In genomic region chr2:59758139-59758918, GRCm38 (mm10) we compare ENCODE assay signal across 22 mouse cellular contexts.
DNase-seq lines count a peak whose midpoint lies in the region; ATAC-seq and TF ChIP-seq lines count a peak whose summit lies in the region.
"Had no signal": no experiment of that assay in that cellular context is flagged by ENCODE, and none has a peak within 500 bp of the region (broad histone marks: within the 10 kb centered on the region; RNA-seq: fewer than 3 reads in every experiment).

No protein-coding gene starts in this region.

- peaks cover 3% of the 10 kb centered on the region; the same call in 1 of the 2 replicates for H3K36me3 ChIP-seq in kidney, embryonic 14.5 days (ENCODE audit: control insufficient read depth, insufficient read depth, low read length)
- H3K36me3 ChIP-seq in lung, embryonic 16.5 days (ENCODE audit: control insufficient read depth, insufficient read depth, low read length), result no peaks in the 10 kb centered on the region; the same call in 1 of the 2 replicates
- H3K36me3 ChIP-seq in limb, embryonic 14.5 days (ENCODE audit: control insufficient read depth, insufficient read depth, low read length), result no peaks in the 10 kb centered on the region; the same call in 1 of the 2 replicates
- H3K36me3 ChIP-seq: liver, embryonic 13.5 days; midbrain, embryonic 12.5 days; neural tube, embryonic 15.5 days had no signal

- ATAC-seq in kidney, embryonic 14.5 days (ENCODE audit: low FRiP score, low TSS enrichment), result no peak
- ATAC-seq in lung, embryonic 16.5 days (ENCODE audit: low read depth), result no peak
- no peak for ATAC-seq in limb, embryonic 14.5 days (ENCODE audit: low FRiP score, low read depth)
- ATAC-seq: CD4-positive, CD25-positive, alpha-beta regulatory T cell, adult 4 months; forebrain, embryonic 14.5 days; hindbrain, postnatal 0 days; intestine, embryonic 16.5 days had no signal

- peak overlapping the region; percentile 37; the same call in 1 of the 2 replicates for H3K27ac ChIP-seq in kidney, embryonic 14.5 days (ENCODE audit: low read depth, low read length)
- H3K27ac ChIP-seq in lung, embryonic 16.5 days (ENCODE audit: low read length), result peak overlapping the region; percentile 51
- peak overlapping the region; percentile 3; the same call in 1 of the 2 replicates for H3K27ac ChIP-seq in limb, embryonic 14.5 days (replicated peaks; ENCODE audit: low read depth, low read length)
- H3K27ac ChIP-seq: gastrocnemius, adult 2 months; heart, embryonic 10.5 days; hindbrain, postnatal 0 days; left cerebral cortex, adult 2 months; liver, embryonic 13.5 days; macrophage; midbrain, embryonic 12.5 days; neural tube, embryonic 15.5 days had no signal

- no peak overlapping the region for H3K4me2 ChIP-seq in kidney, embryonic 14.5 days (replicated peaks; ENCODE audit: low read depth, low read length)
- no peak overlapping the region for H3K4me2 ChIP-seq in lung, embryonic 16.5 days (ENCODE audit: low read depth, low read length)
- H3K4me2 ChIP-seq in limb, embryonic 14.5 days (replicated peaks; ENCODE audit: low read depth, low read length, severe bottlenecking), result no peak overlapping the region
- H3K4me2 ChIP-seq: liver, embryonic 13.5 days; lung, embryonic 14.5 days; midbrain, embryonic 12.5 days; neural tube, embryonic 15.5 days had no signal

- 80% methylated on average over 9 of the region's 9 CpGs for WGBS in kidney, embryonic 14.5 days
- WGBS in lung, embryonic 16.5 days, result 73% methylated on average over 9 of the region's 9 CpGs
- 33% methylated on average over 9 of the region's 9 CpGs for WGBS in limb, embryonic 14.5 days

- H3K9ac ChIP-seq in kidney, embryonic 14.5 days (ENCODE audit: low read depth, low read length), result no peak overlapping the region
- no peak overlapping the region for H3K9ac ChIP-seq in lung, embryonic 16.5 days (ENCODE audit: low read length)
- no peak overlapping the region for H3K9ac ChIP-seq in limb, embryonic 14.5 days (ENCODE audit: low read depth, low read length, severe bottlenecking)
- H3K9ac ChIP-seq: liver, embryonic 13.5 days; lung, embryonic 14.5 days; midbrain, embryonic 12.5 days; neural tube, embryonic 15.5 days had no signal

- peaks cover 39% of the 10 kb centered on the region for H3K4me1 ChIP-seq in kidney, embryonic 14.5 days (ENCODE audit: control insufficient read depth, insufficient read depth, low read length)
- peaks cover 19% of the 10 kb centered on the region for H3K4me1 ChIP-seq in lung, embryonic 16.5 days (replicated peaks; ENCODE audit: control insufficient read depth, insufficient read depth, low read length)
- H3K4me1 ChIP-seq in limb, embryonic 14.5 days (ENCODE audit: control insufficient read depth, insufficient read depth, low read length), result peaks cover 24% of the 10 kb centered on the region
- H3K4me1 ChIP-seq: liver, embryonic 13.5 days had no signal

- no peaks in the 10 kb centered on the region for H3K9me3 ChIP-seq in kidney, embryonic 14.5 days (ENCODE audit: control insufficient read depth, low read length)
- H3K9me3 ChIP-seq in lung, embryonic 16.5 days (ENCODE audit: control insufficient read depth, low read length), result no peaks in the 10 kb centered on the region
- H3K9me3 ChIP-seq in limb, embryonic 14.5 days (ENCODE audit: control insufficient read depth, low read length), result no peaks in the 10 kb centered on the region
- H3K9me3 ChIP-seq: heart, embryonic 10.5 days; liver, embryonic 13.5 days; midbrain, embryonic 12.5 days; neural tube, embryonic 15.5 days had no signal

- no peak for TF ChIP-seq POLR2A in limb, embryonic 14.5 days (IDR thresholded peaks at IDR 0.05; ENCODE audit: borderline replicate concordance, extremely low read depth, insufficient read depth, insufficient read length)

- no peak overlapping the region for H3K4me3 ChIP-seq in kidney, embryonic 14.5 days (ENCODE audit: low read length)
- no peak overlapping the region for H3K4me3 ChIP-seq in lung, embryonic 16.5 days (ENCODE audit: low read length)
- H3K4me3 ChIP-seq in limb, embryonic 14.5 days (replicated peaks; ENCODE audit: low read length), result no peak overlapping the region
- H3K4me3 ChIP-seq: gastrocnemius, adult 2 months; heart, embryonic 10.5 days; left cerebral cortex, adult 2 months; liver, embryonic 13.5 days; midbrain, embryonic 12.5 days; neural tube, embryonic 15.5 days had no signal

- intact Hi-C loops in left cerebral cortex, postnatal 36 days (cut with DNase I), result no loop called here

- H3K27me3 ChIP-seq in kidney, embryonic 14.5 days (ENCODE audit: control insufficient read depth, insufficient read depth, low read length), result no peaks in the 10 kb centered on the region
- H3K27me3 ChIP-seq in lung, embryonic 16.5 days (ENCODE audit: control insufficient read depth, insufficient read depth, low read depth, low read length), result no peaks in the 10 kb centered on the region
- H3K27me3 ChIP-seq in limb, embryonic 14.5 days (ENCODE audit: control insufficient read depth, insufficient read depth, low read length), result no peaks in the 10 kb centered on the region
- H3K27me3 ChIP-seq: liver, embryonic 13.5 days; midbrain, embryonic 12.5 days; neural tube, embryonic 15.5 days had no signal

- no peak for DNase-seq in kidney, adult 11 months
- no peak for DNase-seq in lung, adult 18-20 months
- no peak for DNase-seq in limb, embryonic 14.5 days (ENCODE audit: low spot score)
- no peak for DNase-seq in left cerebral cortex, postnatal 36 days (ENCODE audit: low spot score in 2 of 2)
- no peak for DNase-seq in gastrocnemius, postnatal 10 days
- DNase-seq: adrenal gland, postnatal 36 days; cerebellum, adult 9-11 months; gastrocnemius, adult 2 months; layer of hippocampus, adult 9-11 months; liver, embryonic 13.5 days; lung, embryonic 14.5 days had no signal
